Mouse (Mus musculus) heart, adult 2 months (tissue): ENCODE measurements around the gene Tigd3.

ENCODE experiments used
- EP300 ChIP-seq: fragments of 200-500 bp; IDR thresholded peaks from 2 replicates; pipeline ENCODE4 v1.6.1; 2011; ENCODE audit warnings: low read depth, low read length, control low read depth; ENCODE audit not compliant: insufficient read depth
- POLR2A ChIP-seq: fragments of 200-500 bp; IDR thresholded peaks from 2 replicates; pipeline ENCODE4 v1.6.1; 2011; ENCODE audit warnings: mild to moderate bottlenecking, low read depth, low read length, control low read depth; ENCODE audit not compliant: insufficient read depth

GRCm38 (mm10) chr19:5935691-5936090 is 41.7 kb upstream of the Tigd3 start:
- no peak for TF ChIP-seq EP300
- TF ChIP-seq POLR2A = no peak
